In genomic region chr10:60005264-60005663, GRCm38 (mm10) we compare ENCODE assay signal across 10 mouse cellular contexts. TPM values are rescaled to one million over a fixed set of nuclear protein-coding genes. Genes with fewer than 3 reads are reported as not detected.
DNase-seq lines count a peak whose midpoint lies in the region; ATAC-seq and TF ChIP-seq lines count a peak whose summit lies in the region.
"Had no signal": no experiment of that assay in that cellular context is flagged by ENCODE, and none has a peak within 500 bp of the region (broad histone marks: within the 10 kb centered on the region; RNA-seq: fewer than 3 reads in every experiment).

No protein-coding gene starts in this region.

- H3K4me1 ChIP-seq in heart, postnatal 0 days (ENCODE audit: control insufficient read depth, insufficient read depth) = peaks cover 16% of the 10 kb centered on the region; the same call in 1 of the 2 replicates

- no peak for DNase-seq in heart, postnatal 0 days (ENCODE audit: low spot score)
- no peak for DNase-seq in heart, adult 9 months (ENCODE audit: low spot score in 2 of 2)
- peak; percentile 52 to 56 for DNase-seq in CD8-positive naive resting alpha-beta T cell, adult 2 months (ENCODE audit: low read depth in 2 of 2, low spot score in 2 of 2)
- no peak for DNase-seq in Patski (ENCODE audit: low read depth, low spot score)
- peak; percentile 77 for DNase-seq in naive thymus-derived CD4-positive, alpha-beta T cell, adult 2 months (ENCODE audit: low read depth)
- DNase-seq in layer of hippocampus, postnatal 14 days (ENCODE audit: low spot score in 2 of 2) = no peak
- no peak for DNase-seq in left cerebral cortex, postnatal 36 days (ENCODE audit: low spot score in 2 of 2)
- no peak for DNase-seq in right cerebral cortex, postnatal 25 days

- no peak for TF ChIP-seq EP300 in heart, postnatal 0 days (IDR thresholded peaks at IDR 0.05; ENCODE audit: low read depth)

- in situ Hi-C loops in Patski (cut with MboI; ENCODE audit: low pct_unique_long_range_greater_than_20kb) = loop anchor here (5.0 kb wide), 1 partner anchor 118 kb away; no protein-coding TSS in a partner anchor

- POLR2A ChIA-PET in Patski (lab: Charles Lee) = no interaction called here

- 59% methylated on average over 2 of the region's 2 CpGs for WGBS in heart, postnatal 0 days

- peaks cover 22% of the 10 kb centered on the region for H3K36me3 ChIP-seq in heart, postnatal 0 days (replicated peaks; ENCODE audit: control insufficient read depth, insufficient read depth, low read length)

- TF ChIP-seq CTCF in heart, postnatal 0 days (IDR thresholded peaks at IDR 0.05; ENCODE audit: low read depth) = peak; percentile 24
- TF ChIP-seq CTCF in Patski (IDR thresholded peaks at IDR 0.05) = peak; percentile 73

- no peak overlapping the region for H3K4me3 ChIP-seq in heart, postnatal 0 days (ENCODE audit: low read depth, low read length)
- H3K4me3 ChIP-seq: embryonic facial prominence, embryonic 13.5 days; midbrain, embryonic 12.5 days had no signal

- no peaks in the 10 kb centered on the region for H3K9me3 ChIP-seq in heart, postnatal 0 days (replicated peaks; ENCODE audit: control insufficient read depth, low read length)
- H3K9me3 ChIP-seq: embryonic facial prominence, embryonic 13.5 days; midbrain, embryonic 12.5 days had no signal

- ATAC-seq in heart, postnatal 0 days (ENCODE audit: insufficient read depth, low read depth) = no peak
- no peak for ATAC-seq in Patski

- CTCF ChIA-PET in Patski (lab: Charles Lee) = no interaction called here

- no peak overlapping the region for H3K27ac ChIP-seq in heart, postnatal 0 days (ENCODE audit: low read depth)
- H3K27ac ChIP-seq: embryonic facial prominence, embryonic 13.5 days; midbrain, embryonic 12.5 days had no signal

- no peaks in the 10 kb centered on the region for H3K27me3 ChIP-seq in heart, postnatal 0 days (ENCODE audit: control insufficient read depth, insufficient read depth, low read length)
- no peaks in the 10 kb centered on the region for H3K27me3 ChIP-seq in Patski
- H3K27me3 ChIP-seq: embryonic facial prominence, embryonic 13.5 days; midbrain, embryonic 12.5 days had no signal

- H3K9ac ChIP-seq in heart, postnatal 0 days (replicated peaks; ENCODE audit: low read depth, low read length) = no peak overlapping the region
- H3K9ac ChIP-seq: embryonic facial prominence, embryonic 13.5 days; midbrain, embryonic 12.5 days had no signal

- no peak overlapping the region for H3K4me2 ChIP-seq in heart, postnatal 0 days (ENCODE audit: low read depth, low read length)
- H3K4me2 ChIP-seq: embryonic facial prominence, embryonic 13.5 days; midbrain, embryonic 12.5 days had no signal

- intact Hi-C loops in left cerebral cortex, postnatal 36 days (cut with DNase I) = no loop called here

RNA-seq across cellular contexts. Expression of gene Anapc16, which starts 2.3 kb away (rescaled TPM):
- total RNA-seq in heart, postnatal 0 days (2014; rRNA removed; ENCODE audit: low replicate concordance) = 29.7 and 85.4 TPM in 2 replicates
- 104 and 108 TPM in 2 replicates for polyA plus RNA-seq in heart, postnatal 0 days (2015; fragmentation: Nextera tagmentation; extraction: Ambion mirVana)
- 67.8 TPM for polyA plus RNA-seq in Patski (2021)
- total RNA-seq in layer of hippocampus, postnatal 14 days (2021) = 10 to 100 TPM; 67.4 to 69.2 TPM
- 10 to 100 TPM; 62.0 to 66.6 TPM for total RNA-seq in left cerebral cortex, postnatal 36 days (2021)

RNA-seq across cellular contexts. Expression of gene Ascc1, which starts 2.7 kb away (rescaled TPM):
- total RNA-seq in heart, postnatal 0 days (2014; rRNA removed; ENCODE audit: low replicate concordance) = 14.0 and 15.7 TPM in 2 replicates
- polyA plus RNA-seq in heart, postnatal 0 days (2015; fragmentation: Nextera tagmentation; extraction: Ambion mirVana) = 34.6 and 35.8 TPM in 2 replicates
- 34.4 TPM for polyA plus RNA-seq in Patski (2021)
- 10 to 100 TPM; 18.4 to 19.1 TPM for total RNA-seq in layer of hippocampus, postnatal 14 days (2021)
- 10 to 100 TPM; 16.2 to 17.4 TPM for total RNA-seq in left cerebral cortex, postnatal 36 days (2021)

RNA-seq across cellular contexts. Expression of gene Ddit4, which starts 53.6 kb away (rescaled TPM):
- total RNA-seq in heart, postnatal 0 days (2014; rRNA removed; ENCODE audit: low replicate concordance) = 30.3 and 35.6 TPM in 2 replicates
- 17.0 and 17.4 TPM in 2 replicates for polyA plus RNA-seq in heart, postnatal 0 days (2015; fragmentation: Nextera tagmentation; extraction: Ambion mirVana)
- 63.9 TPM for polyA plus RNA-seq in Patski (2021)
- 100 to 1,000 TPM in 1 of 2 experiments, 10 to 100 TPM in 1; 99.5 to 106 TPM for total RNA-seq in layer of hippocampus, postnatal 14 days (2021)
- total RNA-seq in left cerebral cortex, postnatal 36 days (2021) = 10 to 100 TPM; 33.5 to 58.5 TPM

Comparison
In these comparisons a context has a peak if more than half of its experiments do, and no peak if none do; other contexts are left out.
1. DNase-seq: peak in CD8-positive naive resting alpha-beta T cell, adult 2 months (2 of 2) and naive thymus-derived CD4-positive, alpha-beta T cell, adult 2 months (single experiment); none in heart, postnatal 0 days (single experiment), heart, adult 9 months (0 of 2), Patski (single experiment), layer of hippocampus, postnatal 14 days (0 of 2), left cerebral cortex, postnatal 36 days (0 of 2) and right cerebral cortex, postnatal 25 days (single experiment).